Mouse (Mus musculus) right cerebral cortex, postnatal 10 days (tissue): ENCODE measurements at regions not wholly inside any gene's neighbourhood (a gene's known extent, or its start where the extent isn't known, plus 50 kb on each side); places are given as distances from the start of the nearest gene placed in this dataset.

ENCODE experiments used
- DNase-seq, 2 experiments: peaks; one replicate each; pipeline ENCODE4 v3.0.0; 2021; ENCODE audit warnings: low spot score in 2 of 2

DNA sequence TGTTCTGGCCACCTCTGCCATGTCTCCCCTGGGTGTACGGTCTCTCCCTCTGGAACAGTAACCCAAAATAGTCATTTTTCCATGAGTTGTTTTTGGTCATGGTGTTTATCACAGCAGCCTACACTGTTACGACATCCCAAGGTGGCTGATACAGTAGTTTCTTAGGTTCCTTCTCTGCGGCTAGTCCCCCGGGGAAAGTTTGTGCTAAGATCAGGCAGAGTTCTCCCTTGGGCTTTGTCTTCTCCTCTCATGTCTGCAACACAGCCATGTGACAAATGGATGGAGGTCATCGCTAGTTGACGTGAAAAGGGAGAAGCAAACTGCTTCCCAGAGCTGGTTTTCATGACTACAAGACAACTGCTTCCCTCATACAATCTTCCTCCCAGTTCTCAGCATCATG is 56.9 kb upstream of the Serp2 start:
- DNase-seq: no peak

- DNase-seq: peak; percentile 82 to 84
Observed at GRCm38 (mm10) chr14:76610429-76611378, 54.0 kb upstream of the Serp2 start.
